Mouse (Mus musculus) bone marrow, adult 2 months (tissue): Measurements from ENCODE around the gene Prrt2.

Experiments used
- CTCF ChIP-seq: fragments of 200-500 bp; IDR thresholded peaks from 2 replicates; pipeline ENCODE4 v1.5.1; 2011; ENCODE audit warnings: low read length, control low read depth; ENCODE audit not compliant: control insufficient read depth, insufficient read depth
- POLR2A ChIP-seq: fragments of 200-500 bp; IDR thresholded peaks from 2 replicates; pipeline ENCODE4 v1.6.1; 2011; ENCODE audit warnings: low read depth, mild to moderate bottlenecking, control low read depth, low read length, borderline replicate concordance; ENCODE audit not compliant: control insufficient read depth

DNA sequence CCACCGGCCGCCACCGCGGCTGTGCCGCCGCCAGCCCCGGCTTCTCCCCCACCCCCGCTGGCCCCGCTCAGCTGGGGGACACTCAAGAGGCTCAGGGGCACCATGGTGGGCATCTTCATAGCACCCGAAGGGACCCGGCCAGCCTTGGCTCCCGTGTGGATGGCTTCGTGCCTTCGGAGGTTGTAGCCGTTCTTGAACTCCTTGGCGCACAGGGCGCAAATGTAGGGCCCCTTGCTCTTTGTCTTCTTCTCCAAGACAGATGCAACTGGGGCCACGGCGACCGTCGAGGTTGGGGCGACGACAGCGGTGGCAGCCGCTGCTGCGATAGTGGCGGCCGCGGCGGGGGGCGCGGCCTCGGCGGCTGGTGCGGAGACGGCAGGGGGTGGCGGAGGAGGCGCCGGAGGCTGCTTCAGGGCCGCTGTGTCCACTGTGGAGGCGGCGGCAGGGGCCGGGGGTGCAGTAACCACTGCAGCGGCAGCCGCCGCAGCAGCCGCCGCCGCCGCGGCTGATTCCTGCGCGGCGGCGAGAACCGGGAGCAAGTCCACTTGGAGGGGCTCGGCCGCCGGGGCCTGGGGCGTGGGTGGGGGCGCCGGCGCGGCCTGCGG lies 4.6 kb upstream of the Prrt2 start:
- TF ChIP-seq CTCF = no peak
- TF ChIP-seq POLR2A = no peak
